ENCODE assay signal across 19 mouse cellular contexts in the genomic region with DNA sequence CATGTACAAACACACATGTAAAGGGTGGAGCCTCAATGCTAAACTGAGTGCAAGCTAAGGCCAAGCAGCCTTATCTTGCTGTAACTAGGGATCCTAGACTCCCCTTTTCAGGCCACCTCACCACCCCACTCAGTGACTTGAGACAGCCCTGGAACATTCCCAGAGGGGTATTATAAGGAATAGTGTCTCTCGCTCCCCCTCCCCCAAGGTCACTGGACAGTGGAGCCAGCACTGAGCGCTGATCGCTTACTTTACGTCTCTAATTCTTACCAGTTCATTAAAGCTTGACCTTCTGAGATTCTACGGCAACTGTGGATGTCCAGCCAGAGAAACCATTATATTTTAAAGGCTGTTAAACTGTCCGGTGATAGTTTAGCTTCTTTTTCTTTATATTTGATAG.
"Had no signal": no experiment of that assay in that cellular context is flagged by ENCODE, and none has a peak within 500 bp of the region (broad histone marks: within the 10 kb centered on the region; RNA-seq: fewer than 3 reads in every experiment).

No protein-coding gene starts in this region.

- H3K27me3 ChIP-seq: lung, embryonic 15.5 days; midbrain, embryonic 12.5 days; neural tube, embryonic 13.5 days; neural tube, embryonic 15.5 days had no signal

- H3K27ac ChIP-seq: lung, embryonic 15.5 days; midbrain, embryonic 10.5 days; midbrain, embryonic 12.5 days; neural tube, embryonic 13.5 days; neural tube, embryonic 15.5 days had no signal

- H3K4me3 ChIP-seq: lung, embryonic 15.5 days; midbrain, embryonic 10.5 days; midbrain, embryonic 12.5 days; myocyte; neural tube, embryonic 13.5 days; neural tube, embryonic 15.5 days had no signal

- H3K9ac ChIP-seq: lung, embryonic 15.5 days; midbrain, embryonic 12.5 days; neural tube, embryonic 13.5 days; neural tube, embryonic 15.5 days had no signal

- H3K4me2 ChIP-seq: lung, embryonic 15.5 days; midbrain, embryonic 12.5 days; neural tube, embryonic 13.5 days; neural tube, embryonic 15.5 days had no signal

- DNase-seq: lung, adult 18-20 months; lung, postnatal 14 days; lung, postnatal 36 days; midbrain, embryonic 14.5 days; right cerebral cortex, adult 18-20 months; right cerebral cortex, postnatal 25 days; right cerebral cortex, postnatal 4 days; spleen, adult 18-20 months; thymus, adult 18-20 months; thymus, postnatal 14 days; thymus, postnatal 36 days had no signal

- H3K4me1 ChIP-seq: midbrain, embryonic 12.5 days; neural tube, embryonic 13.5 days; neural tube, embryonic 15.5 days had no signal

- H3K9me3 ChIP-seq: lung, embryonic 15.5 days; midbrain, embryonic 10.5 days; midbrain, embryonic 12.5 days; neural tube, embryonic 13.5 days; neural tube, embryonic 15.5 days had no signal

- ATAC-seq: lung, postnatal 0 days; midbrain, embryonic 16.5 days had no signal

- H3K36me3 ChIP-seq: lung, embryonic 15.5 days; midbrain, embryonic 10.5 days; midbrain, embryonic 12.5 days; neural tube, embryonic 13.5 days; neural tube, embryonic 15.5 days had no signal
